Mouse (Mus musculus) hindlimb bud, embryonic 11.5 days (tissue): ENCODE measurements at regions not wholly inside any gene's neighbourhood (a gene's known extent, or its start where the extent isn't known, plus 50 kb on each side); places are given as distances from the start of the nearest gene placed in this dataset.
"Not testable (repeated sequence)": the region's sequence is repeated elsewhere in the genome, so short reads cannot be mapped to it uniquely, and the experiment has no call there.

ENCODE experiments used
- DNase-seq: peaks from one replicate; pipeline ENCODE4 v3.0.0-alpha.2; 2012; ENCODE audit warnings: low read depth, low spot score; ENCODE audit errors: extremely low spot score

DNA sequence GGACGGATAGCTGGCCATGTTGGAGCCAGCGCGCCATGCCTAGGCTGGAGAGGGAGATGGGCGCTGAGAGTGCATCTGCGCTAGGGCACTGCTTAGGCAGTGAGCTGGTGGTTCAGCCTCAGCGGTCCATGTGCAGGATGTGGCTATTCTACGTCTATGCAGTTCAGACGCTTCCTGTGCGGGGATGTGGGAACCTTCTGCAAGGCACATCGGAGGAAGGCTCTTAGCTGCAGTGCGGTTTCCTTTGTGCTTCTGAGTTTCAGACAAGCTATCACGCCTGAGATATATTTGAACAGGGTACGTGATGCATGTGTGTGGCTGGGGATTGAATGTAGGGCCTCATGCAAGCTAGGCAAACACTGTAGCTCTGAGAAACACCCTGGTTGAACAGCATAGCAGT is 54.4 kb upstream of the Lrpprc start:
- no peak for DNase-seq

DNA sequence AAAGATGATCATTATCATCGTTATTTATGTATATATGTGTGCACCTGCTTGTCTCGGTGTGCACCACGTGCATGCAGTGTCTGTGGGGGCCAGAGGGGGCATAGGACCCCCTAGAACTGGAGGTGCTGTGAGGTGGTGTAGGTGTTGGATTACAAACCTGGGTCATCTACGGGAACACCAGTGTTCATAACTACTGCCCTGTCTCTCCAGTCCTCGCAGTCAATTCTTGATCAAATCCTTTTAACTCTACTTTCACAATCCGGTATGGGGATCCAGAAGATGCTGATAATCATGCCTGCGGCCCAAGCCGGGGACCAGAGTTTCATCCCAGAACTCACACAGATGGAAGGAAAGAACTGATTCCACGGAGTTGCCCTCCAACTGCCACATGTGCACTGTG is 55.6 kb upstream of the Lrpprc start:
- no peak for DNase-seq

DNA sequence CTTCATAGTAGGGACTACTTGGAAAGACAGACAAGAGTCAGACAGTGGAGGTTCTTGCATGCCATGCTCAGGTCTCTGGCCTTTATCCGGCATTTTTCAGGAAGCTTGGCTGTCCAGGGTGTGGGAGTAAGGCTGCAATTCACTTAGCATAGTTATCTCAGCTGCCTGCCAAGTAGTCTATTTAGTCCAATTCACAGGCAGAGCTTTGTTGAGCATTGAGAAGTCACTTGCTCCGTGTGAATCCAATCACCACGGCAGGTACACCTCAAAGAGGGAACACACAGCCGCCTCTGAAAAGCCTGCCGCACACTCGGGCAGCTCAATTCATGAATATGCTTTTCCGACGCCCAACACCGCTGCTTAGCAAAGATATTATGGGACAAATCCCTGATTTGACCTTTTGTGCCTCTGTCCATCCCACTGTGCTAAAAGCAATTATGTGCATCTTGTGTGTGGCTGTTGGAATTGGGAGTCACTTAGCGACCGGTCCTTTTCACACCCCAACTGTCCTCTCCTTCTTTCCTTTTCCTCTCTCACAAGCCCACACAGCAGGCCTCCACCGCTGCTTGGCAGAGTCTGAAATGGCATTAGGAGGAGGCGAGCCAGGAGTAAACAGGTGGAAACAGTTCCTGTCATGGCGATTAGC is 57.9 kb upstream of the Lrpprc start:
- no peak for DNase-seq

DNA sequence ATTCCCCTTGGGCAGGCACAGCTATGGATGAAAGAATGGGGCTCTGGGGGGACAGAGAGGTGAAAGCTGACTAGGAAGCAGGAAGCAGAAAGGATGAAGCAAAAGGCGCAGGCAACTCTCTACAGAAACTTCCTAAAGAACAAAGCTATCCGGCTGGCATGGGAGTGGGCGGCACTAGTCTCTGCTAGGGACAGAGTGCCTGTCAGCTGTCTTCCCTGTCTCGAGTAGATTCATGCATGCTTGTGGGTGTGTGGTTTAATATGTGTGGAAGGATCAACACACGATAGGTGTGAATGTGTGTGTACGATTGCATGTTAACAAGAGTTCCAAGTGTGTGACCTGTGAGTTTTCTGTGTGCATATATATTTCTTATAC is 58.4 kb upstream of the Lrpprc start:
- DNase-seq, result no peak

DNA sequence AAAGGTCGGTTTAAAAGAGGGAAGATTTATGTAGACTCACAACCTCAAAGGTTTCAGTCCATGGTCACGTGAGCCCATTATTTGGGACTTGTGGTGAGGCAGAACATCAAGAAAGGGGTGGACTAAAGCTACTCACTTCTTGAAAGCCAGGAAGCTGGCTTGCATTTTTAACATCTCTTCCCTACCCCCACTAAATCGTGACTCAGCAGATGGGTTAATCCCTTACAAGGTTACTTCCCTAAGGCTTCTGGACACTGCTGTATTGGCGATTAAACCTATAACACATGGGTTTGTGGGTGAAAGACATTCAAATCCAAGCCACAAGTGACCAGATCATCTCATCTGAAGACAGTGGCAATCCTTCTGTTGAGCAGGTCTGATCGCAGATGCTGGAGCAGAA is 59.9 kb upstream of the Lrpprc start:
- DNase-seq, result no peak

DNA sequence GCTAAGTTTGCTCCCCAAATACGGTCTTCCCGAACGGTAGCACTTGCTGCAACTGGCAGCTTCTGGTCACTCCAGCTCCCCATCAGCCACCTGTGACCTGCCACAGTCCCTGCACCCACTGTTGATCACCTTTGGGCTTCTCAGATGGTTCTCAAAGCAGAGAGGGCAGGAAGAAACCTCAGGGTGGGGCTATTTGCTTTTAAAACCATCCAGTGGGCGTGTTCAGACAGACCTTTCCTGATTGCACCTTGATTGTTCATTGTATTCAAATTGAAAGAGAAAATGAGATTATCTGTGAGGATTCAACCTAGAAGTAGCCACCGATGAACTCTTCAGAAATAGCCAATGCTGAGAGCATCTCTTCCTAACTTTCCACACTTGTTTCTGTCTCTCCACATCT is 60.3 kb upstream of the Lrpprc start:
- no peak for DNase-seq

DNA sequence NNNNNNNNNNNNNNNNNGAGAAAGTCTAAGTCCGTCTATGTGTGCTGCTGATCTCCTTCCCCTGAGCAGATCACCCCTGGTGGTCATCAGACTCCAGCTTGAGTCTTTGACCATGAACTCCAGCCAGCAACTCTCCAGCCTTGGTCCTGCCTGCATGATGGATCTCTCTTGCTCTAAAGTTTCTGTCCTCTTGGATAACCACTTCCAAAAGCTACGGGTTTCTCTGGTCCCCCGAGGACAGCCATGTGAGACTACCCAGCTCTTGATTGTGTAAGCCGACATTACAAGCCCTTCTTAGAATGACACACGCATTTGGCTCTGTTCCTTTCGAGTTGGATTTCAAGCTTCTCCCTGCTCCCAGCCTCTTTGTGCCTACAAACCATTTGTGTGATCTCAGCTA is 66.4 kb upstream of the Lrpprc start:
- no peak for DNase-seq

DNA sequence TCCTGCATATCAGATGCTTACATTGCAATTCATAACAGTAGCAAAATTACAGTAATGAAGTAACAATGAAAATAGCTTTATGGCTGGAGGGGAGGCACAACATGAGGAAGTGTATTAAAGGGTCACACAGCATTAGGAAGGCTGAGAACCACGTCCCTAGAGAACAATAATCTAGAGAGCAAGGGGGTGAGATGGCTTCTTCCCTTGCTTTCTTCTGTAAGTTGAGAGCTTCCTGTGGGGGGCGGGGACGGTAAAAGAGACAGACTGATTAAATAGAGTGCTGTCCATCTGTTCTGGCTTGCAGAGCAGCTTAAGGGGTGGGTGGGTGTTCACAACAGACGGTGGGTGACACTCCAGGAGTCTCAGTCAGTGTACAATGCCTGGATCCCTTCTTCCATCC is 68.2 kb upstream of the Lrpprc start:
- no peak for DNase-seq

DNA sequence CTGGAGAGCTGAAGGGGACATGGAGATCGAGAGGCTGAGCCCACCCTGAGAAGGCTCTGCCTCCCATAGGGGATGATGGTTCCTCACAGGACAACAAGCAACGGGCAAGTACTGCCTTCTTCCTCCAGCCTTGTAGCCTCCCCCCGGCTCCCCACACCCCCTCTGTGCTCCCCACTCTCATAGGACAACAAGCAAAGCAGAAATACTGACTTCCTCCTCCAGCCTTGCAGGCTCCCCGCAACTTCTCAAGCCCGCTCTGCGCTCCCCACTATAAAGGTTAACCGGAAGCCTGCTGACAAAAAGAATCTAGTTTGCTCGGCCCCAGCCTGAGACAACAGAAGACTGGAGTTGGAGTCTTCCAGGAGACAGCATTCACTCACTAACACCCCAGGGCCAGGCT is 69.3 kb upstream of the Lrpprc start:
- DNase-seq, result no peak

DNA sequence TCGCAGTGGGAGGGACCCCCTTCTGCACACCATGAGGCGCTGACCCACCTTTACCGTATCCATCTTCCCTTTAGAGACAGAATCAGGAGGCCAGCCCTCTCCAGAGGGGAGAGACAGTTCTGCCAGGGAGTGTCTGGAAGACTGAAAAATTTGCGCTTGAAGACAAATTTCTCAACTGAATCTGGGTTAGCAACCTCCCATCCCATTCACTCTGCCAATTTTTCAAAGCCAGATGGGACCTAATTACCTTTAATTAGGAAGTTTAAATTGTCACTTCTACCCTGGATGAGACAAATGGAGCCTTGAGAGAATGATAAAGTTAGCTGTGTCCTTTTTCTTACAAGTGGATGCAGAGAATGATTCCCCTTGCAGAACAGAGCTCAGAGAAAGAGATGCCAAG is 70.2 kb upstream of the Lrpprc start:
- DNase-seq, result no peak

DNA sequence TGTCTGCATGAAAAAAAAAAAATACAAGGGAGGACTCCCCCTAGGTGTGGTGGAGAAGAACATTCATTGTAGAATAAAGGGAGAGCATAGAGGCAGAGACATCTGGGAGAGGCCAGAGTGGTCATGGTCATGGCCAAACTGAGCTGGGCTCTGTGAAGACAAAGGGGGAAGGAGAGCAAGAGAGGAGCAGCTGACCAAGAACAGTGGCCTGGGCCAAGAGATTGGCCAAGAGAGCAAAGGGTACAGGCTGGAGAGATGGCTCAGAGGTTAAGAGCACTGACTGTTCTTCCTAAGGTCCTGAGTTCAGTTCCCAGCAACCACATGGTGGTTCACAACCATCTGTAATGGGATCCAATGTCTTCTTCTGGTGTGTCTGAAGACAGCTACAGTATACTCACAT is 73.6 kb upstream of the Lrpprc start:
- not testable (repeated sequence) for DNase-seq

DNA sequence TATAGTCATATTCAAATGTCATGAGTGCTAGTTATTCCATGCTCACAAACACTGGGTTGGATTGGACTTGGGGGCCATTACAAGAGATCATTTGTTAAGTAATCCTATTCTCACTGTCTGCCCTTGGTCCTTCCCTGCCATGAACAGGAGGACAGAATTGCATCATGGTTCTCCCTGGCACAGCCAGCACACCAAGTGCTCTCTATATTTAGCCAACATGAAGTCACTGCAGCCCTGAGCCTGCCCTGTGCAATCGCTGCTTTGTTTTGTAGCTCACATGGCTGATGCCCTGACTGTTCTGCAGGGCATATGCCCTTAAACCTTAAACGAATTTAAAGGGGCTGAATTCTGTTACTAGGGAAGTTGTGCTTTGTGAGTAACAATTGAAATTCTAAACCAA is 74.6 kb upstream of the Lrpprc start:
- no peak for DNase-seq

DNA sequence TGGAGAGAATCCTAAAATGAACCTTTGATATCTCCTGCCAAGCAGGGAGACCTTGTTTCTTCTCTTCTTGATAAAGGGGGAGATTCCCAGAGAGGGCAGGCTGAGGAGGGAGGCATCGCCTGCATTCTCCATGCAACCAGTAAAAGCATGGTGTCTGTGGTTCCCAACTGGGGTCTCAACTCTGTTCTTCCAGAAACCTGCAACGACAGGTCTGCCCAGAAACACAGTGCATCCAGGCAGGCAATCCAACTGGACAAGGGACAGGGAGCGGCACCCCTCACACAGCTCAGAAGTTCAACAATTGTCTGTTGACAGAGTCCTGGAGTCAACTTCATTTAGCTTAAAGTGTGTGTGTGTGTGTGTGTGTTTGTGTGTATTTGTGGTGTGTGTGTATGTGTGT is 75.0 kb upstream of the Lrpprc start:
- no peak for DNase-seq

DNA sequence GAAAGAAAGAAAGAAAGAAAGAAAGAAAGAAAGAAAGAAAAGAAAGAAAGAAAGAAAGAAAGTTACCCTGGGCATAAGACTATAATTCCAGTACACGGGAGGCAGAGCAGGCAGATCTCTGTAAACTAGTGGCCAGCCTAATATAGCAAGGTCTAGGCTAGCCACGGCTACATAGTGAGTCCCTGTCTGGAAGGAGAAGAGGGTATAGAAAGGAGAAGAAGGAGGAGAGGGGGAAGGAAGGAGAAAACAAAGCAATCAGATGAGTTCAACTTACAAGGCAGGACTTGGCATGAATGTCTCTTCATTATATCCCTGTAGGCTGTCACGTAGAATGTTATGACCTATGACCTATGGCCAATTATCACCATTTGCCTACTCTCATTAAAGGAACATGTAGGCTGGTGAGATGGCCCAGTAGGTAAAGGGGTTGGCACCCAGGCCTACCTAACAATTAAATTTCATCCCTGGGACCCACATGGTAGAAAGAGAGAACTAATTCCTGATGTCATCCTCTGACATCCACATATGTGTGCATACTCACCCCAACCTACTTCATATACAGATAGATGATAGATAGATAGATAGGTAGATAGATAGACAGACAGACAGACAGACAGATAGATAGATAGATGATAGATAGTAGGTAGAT is 78.6 kb upstream of the Lrpprc start:
- DNase-seq, result no peak

DNA sequence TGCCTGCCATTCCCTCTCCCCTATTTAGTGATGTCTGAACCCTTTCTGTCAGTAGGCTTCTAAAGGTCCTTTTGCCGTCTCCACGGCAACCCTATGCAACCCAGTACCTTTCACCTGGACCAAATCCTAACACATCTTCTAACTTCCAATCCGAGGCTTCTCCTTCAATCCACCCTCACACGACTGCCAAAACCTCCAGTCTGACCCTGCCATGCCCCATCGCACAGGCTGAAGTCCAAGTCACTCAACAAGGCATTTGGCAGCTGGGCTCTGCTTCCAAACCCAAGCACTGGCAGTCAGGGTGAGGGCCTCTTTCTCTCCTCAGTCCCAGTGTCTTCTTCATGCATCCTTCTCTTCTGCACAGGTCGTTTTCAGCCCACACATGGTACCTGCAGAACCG is 83.0 kb upstream of the Lrpprc start:
- no peak for DNase-seq

DNA sequence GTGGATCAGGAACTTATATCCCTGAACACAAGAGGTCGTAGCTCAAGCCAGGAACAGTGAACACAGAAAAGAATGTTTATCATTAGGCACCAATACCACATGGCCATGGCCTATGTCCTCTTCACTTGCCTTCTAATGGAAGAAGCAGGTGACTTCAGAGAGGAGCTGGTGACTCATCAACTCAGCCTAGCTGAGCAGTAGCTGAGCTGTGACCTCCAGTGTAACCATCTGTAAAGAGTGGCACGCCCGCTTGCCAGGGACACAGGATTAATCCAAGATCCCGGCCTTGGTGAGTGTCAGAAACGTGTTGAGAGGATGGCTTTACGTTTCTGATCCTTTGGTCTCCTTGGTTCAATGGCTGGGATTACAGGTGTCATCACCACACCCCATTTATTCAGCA is 82.0 kb upstream of the Ppm1b start:
- no peak for DNase-seq

DNA sequence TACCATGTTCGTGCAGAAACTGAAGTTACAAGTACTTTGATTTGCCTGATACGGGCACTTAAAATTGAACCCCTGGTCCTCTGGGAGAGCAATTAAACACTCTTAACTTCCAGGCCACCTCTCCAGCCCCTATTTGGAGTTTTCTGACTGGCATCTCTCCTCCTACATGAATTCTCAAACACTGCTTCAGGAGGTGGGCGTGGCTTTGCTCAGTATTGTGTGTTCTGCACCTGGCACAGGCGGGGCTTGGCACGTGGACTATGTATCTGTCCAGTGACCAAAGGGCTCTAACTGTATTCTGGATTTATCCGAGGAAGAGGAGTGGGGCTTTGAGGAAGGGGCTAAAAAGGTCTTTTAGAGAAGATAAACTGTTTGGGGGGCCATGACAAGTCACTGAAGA is 81.5 kb upstream of the Ppm1b start:
- no peak for DNase-seq

DNA sequence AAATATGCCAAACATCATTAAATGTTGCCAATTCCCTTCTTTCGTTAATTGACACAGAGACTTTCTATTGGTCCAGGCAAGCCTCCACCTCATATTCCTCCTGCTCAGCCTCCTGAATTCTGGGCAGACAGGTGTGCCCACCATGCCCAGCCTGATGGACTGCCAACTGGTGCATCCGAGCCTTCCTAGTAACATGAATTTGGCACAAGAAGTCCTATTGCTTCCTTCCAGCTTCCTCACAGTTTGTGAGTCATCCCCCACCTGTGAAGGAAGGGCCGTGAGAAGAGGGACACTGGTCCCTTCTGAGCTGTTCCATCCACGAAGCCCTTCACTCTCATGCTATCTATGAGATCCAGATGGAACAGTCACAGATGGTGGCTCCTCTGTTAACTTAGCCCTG is 80.5 kb upstream of the Ppm1b start:
- no peak for DNase-seq

DNA sequence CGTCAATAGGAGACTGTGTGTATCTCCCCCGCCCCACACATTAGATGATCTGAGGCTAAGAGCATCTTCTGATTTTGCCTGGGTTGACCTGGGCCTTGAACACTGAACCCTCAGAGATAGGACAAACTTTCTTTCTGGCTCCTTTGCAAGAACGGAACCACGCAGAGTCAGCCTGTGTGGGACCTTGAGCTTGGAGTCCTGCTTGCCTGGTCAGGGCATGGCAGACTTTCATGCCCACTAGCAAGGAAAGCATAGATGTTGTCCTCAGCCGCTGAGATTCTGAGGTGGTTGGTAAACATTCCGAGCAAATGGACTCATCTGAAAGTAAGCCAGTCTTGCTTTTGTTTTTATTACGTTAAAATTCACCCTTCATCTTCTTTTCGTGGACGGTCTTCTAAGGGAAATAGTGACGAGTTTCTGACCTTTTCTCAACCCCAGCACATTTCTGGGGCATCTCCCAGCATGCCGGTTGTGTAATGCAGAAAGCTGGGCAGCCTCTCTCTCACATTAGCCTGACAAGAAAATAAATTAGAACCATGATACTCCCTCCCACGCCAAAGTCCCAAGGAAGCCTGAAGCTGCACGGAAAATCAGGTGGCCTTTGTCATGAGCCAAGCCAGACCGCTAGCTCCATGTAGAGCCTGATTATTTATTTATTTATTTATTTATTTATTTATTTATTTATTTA is 79.2 kb upstream of the Ppm1b start:
- no peak for DNase-seq

DNA sequence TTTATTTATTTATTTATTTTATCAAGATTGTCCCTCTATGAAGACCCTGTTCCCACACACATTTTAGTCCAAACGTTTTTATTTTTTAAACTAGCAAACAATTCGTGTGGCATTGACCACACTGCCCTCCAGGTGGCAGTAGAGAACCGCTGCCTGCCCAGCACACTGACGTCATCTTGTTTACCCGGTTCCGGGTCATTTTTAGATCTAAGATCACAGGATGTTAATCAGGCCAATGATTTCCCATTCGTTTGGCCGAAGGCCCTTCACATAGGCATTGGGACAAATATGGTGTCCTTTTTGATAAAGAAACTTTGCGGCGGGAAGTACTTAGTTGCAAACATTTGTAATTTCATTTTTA is 78.7 kb upstream of the Ppm1b start:
- DNase-seq, result peak; percentile 52

DNA sequence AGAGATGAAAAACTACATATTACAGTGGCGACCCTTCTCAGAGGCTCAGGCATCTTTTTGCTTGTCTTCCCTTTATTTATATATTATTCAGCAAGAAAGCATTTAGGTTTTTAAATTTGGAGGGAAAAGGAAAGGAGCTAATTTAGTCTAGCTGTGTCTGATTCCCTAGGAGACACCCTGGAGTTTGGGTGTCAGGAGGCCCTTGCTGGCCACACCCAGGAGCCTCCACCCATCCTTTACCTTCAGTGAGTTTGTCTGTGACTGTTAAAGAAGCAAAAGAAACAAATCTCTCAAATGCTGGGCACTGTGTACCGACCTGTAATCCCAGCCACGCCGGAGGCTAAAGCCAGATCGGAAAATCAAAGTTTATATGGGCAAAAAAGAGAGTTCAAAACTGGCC is 78.2 kb upstream of the Ppm1b start:
- no peak for DNase-seq

DNA sequence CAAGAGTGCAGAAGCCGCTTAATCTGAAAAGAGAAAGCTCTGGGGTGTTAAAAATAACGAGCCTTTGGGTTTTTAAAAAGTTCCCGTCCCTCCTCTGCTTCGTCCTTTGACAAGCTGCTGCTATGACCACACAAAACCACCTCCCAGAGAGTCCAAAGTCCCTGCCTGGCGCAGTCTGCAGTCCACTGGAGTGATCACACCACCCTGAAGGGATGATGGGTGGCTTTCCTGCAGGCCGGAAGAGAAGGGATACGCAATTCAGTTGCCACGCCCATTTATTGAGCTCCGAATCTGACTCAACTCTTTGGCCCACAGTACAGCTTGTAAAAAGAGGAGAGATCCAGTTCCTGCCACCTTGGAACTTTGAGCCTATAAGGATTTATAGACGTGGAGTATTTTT is 77.4 kb upstream of the Ppm1b start:
- no peak for DNase-seq

DNA sequence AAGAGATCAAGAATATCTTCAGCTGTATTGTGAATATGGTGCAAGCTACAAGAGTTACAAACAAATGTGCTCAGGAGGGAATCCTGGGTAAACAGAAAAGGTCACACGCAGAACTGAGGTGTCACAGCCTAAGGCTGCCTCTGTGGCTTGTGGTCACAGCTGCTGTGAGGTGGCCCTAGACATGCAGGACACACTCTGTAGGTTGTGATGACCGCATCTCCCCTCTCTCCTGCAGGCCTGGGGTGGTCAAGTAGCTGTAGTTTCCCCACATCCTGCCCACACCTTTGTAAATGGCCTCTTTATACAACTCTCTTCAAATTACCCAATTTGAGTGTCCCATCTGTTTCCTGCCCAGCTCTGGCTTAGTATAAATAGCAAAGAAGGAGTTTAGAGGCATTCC is 75.6 kb upstream of the Ppm1b start:
- DNase-seq, result no peak
